Mouse (Mus musculus) CH12.LX (cell line): ENCODE results near the gene Zfp563. TPM values are rescaled to one million over a fixed set of nuclear protein-coding genes. Genes with fewer than 3 reads are reported as not detected.

Source experiments
- DNase-seq: peaks from one replicate; pipeline ENCODE4 v3.0.0-alpha.2; 2013; ENCODE audit errors: extremely low read depth
- H3K27ac ChIP-seq: 2 replicates; pipeline ENCODE4 v1.5.1; 2012; ENCODE audit warnings: low read depth, mild to moderate bottlenecking, control low read depth, moderate library complexity; ENCODE audit not compliant: insufficient read depth
- H3K27me3 ChIP-seq: replicated peaks from 2 replicates; pipeline ENCODE3; 2012; ENCODE audit warnings: inconsistent platforms
- H3K36me3 ChIP-seq, 2 experiments: replicated peaks in 1 of 2; 2 replicates each; pipeline versions ENCODE3 to v1.6.1; 2012; ENCODE audit warnings: inconsistent platforms in 1 of 2, low read length in 1 of 2, mild to moderate bottlenecking in 1 of 2, mixed read lengths in 1 of 2, moderate library complexity in 1 of 2; ENCODE audit not compliant: control insufficient read depth in 1 of 2, insufficient read depth in 1 of 2
- H3K4me1 ChIP-seq, 2 experiments: 2 replicates each; pipeline ENCODE4 v1.6.1; 2012; ENCODE audit warnings: inconsistent platforms in 1 of 2, moderate library complexity in 1 of 2; ENCODE audit not compliant: insufficient read depth in 2 of 2, control insufficient read depth in 1 of 2
- H3K4me2 ChIP-seq: 2 replicates; pipeline ENCODE4 v1.6.1; 2012; ENCODE audit warnings: low read depth, mild to moderate bottlenecking, control low read depth; ENCODE audit not compliant: poor library complexity, insufficient read depth, severe bottlenecking
- H3K4me3 ChIP-seq, 3 experiments: fragments of 150-350 bp in 1 of 3; sonication (generic) in 1 of 3; replicated peaks in 1 of 3; 2 replicates each; pipeline versions ENCODE3 to v1.5.1; 2011 to 2012; ENCODE audit warnings: low read depth in 2 of 3, low read length in 2 of 3, mild to moderate bottlenecking in 2 of 3, moderate library complexity in 2 of 3, control low read depth in 1 of 3, improper control_type of control experiment in 1 of 3, inconsistent platforms in 1 of 3, mixed read lengths in 1 of 3; ENCODE audit not compliant: poor library complexity in 1 of 3
- H3K79me2 ChIP-seq: replicated peaks from 2 replicates; pipeline ENCODE4 v1.6.1; 2012; ENCODE audit warnings: mild to moderate bottlenecking, moderate library complexity; ENCODE audit not compliant: control insufficient read depth, poor library complexity, insufficient read depth, severe bottlenecking; ENCODE audit errors: extremely low read depth
- H3K9ac ChIP-seq: 2 replicates; pipeline ENCODE4 v1.6.1; 2012; ENCODE audit warnings: low read depth, mild to moderate bottlenecking, control low read depth, moderate library complexity; ENCODE audit not compliant: insufficient read depth
- H3K9me3 ChIP-seq: replicated peaks from 2 replicates; pipeline ENCODE3; 2012; ENCODE audit warnings: low read length, inconsistent platforms, mixed read lengths
- BHLHE40 ChIP-seq: IDR thresholded peaks from 2 replicates; pipeline ENCODE4 v1.6.1; 2011; ENCODE audit warnings: mild to moderate bottlenecking, low read depth, low read length, improper control_type of control experiment
- CTCF ChIP-seq, 2 experiments: IDR thresholded peaks in 1 of 2; conservative IDR thresholded peaks in 1 of 2; 2 replicates each; pipeline ENCODE4 v1.5.1; 2011 to 2012; ENCODE audit warnings: low read depth in 2 of 2, low read length in 2 of 2, improper control_type of control experiment in 1 of 2, inconsistent platforms in 1 of 2, mild to moderate bottlenecking in 1 of 2, moderate library complexity in 1 of 2
- E2F4 ChIP-seq: IDR thresholded peaks from 2 replicates; pipeline ENCODE4 v1.6.1; 2011; ENCODE audit warnings: low read depth, low read length, improper control_type of control experiment; ENCODE audit not compliant: insufficient replicate concordance
- ELF1 ChIP-seq: IDR thresholded peaks from 2 replicates; pipeline ENCODE4 v1.6.1; 2014; ENCODE audit warnings: low read depth, mild to moderate bottlenecking, inconsistent platforms, low read length, improper control_type of control experiment
- GABPA ChIP-seq: IDR thresholded peaks from 2 replicates; pipeline ENCODE4 v1.6.1; 2012; ENCODE audit warnings: low read depth, low read length, improper control_type of control experiment, inconsistent platforms; ENCODE audit not compliant: insufficient replicate concordance
- HCFC1 ChIP-seq: IDR thresholded peaks from 2 replicates; pipeline ENCODE4 v1.6.1; 2012; ENCODE audit warnings: low read depth, mild to moderate bottlenecking, inconsistent platforms, low read length, improper control_type of control experiment
- IRF4 ChIP-seq: IDR thresholded peaks from 2 replicates; pipeline ENCODE4 v1.6.1; 2014; ENCODE audit warnings: low read depth, mild to moderate bottlenecking, inconsistent platforms, low read length, improper control_type of control experiment
- JUND ChIP-seq: conservative IDR thresholded peaks from 2 replicates; pipeline ENCODE4 v1.6.1; 2011; ENCODE audit warnings: low read depth, low read length, improper control_type of control experiment
- MAFK ChIP-seq: IDR thresholded peaks from 2 replicates; pipeline ENCODE4 v1.6.1; 2011; ENCODE audit warnings: low read length, improper control_type of control experiment; ENCODE audit not compliant: insufficient replicate concordance
- MAZ ChIP-seq: IDR thresholded peaks from 2 replicates; pipeline ENCODE4 v1.6.1; 2012; ENCODE audit warnings: low read depth, mild to moderate bottlenecking, inconsistent platforms, low read length, improper control_type of control experiment, moderate library complexity
- MEF2A ChIP-seq: IDR thresholded peaks from 2 replicates; pipeline ENCODE4 v1.6.1; 2014; ENCODE audit warnings: low read depth, mild to moderate bottlenecking, inconsistent platforms, low read length, improper control_type of control experiment, borderline replicate concordance
- MXI1 ChIP-seq: IDR thresholded peaks from 2 replicates; pipeline ENCODE4 v1.6.1; 2011; ENCODE audit warnings: mild to moderate bottlenecking, low read depth, low read length, improper control_type of control experiment
- PAX5 ChIP-seq: IDR thresholded peaks from 2 replicates; pipeline ENCODE4 v1.6.1; 2012; ENCODE audit warnings: low read length, inconsistent platforms, mixed read lengths
- POLR2AphosphoS2 ChIP-seq: IDR thresholded peaks from 2 replicates; pipeline ENCODE4 v1.6.1; 2011; ENCODE audit warnings: low read depth, low read length, improper control_type of control experiment
- RAD21 ChIP-seq: IDR thresholded peaks from 2 replicates; pipeline ENCODE4 v1.6.1; 2011; ENCODE audit warnings: low read depth, mild to moderate bottlenecking, low read length, improper control_type of control experiment, moderate library complexity
- RCOR1 ChIP-seq: conservative IDR thresholded peaks from 2 replicates; pipeline ENCODE4 v1.6.1; 2012; ENCODE audit warnings: low read depth, mild to moderate bottlenecking, inconsistent platforms, low read length, improper control_type of control experiment
- SMC3 ChIP-seq: IDR thresholded peaks from 2 replicates; pipeline ENCODE4 v1.6.1; 2011; ENCODE audit warnings: low read depth, low read length, improper control_type of control experiment
- TBP ChIP-seq: conservative IDR thresholded peaks from 2 replicates; pipeline ENCODE4 v1.6.1; 2011; ENCODE audit warnings: low read depth, low read length, improper control_type of control experiment
- TCF12 ChIP-seq: IDR thresholded peaks from 2 replicates; pipeline ENCODE4 v1.6.1; 2014; ENCODE audit warnings: low read depth, mild to moderate bottlenecking, inconsistent platforms, low read length, improper control_type of control experiment
- UBTF ChIP-seq: IDR thresholded peaks from 2 replicates; pipeline ENCODE4 v1.6.1; 2012; ENCODE audit warnings: low read depth, mild to moderate bottlenecking, inconsistent platforms, low read length, improper control_type of control experiment, moderate library complexity
- USF2 ChIP-seq: conservative IDR thresholded peaks from 2 replicates; pipeline ENCODE4 v1.6.1; 2011; ENCODE audit warnings: low read depth, low read length, improper control_type of control experiment
- ZMIZ1 ChIP-seq: IDR thresholded peaks from 2 replicates; pipeline ENCODE4 v1.6.1; 2012; ENCODE audit warnings: low read depth, mild to moderate bottlenecking, inconsistent platforms, low read length, improper control_type of control experiment
- ZNF384 ChIP-seq: IDR thresholded peaks from 2 replicates; pipeline ENCODE4 v1.6.1; 2012; ENCODE audit warnings: low read depth, low read length, improper control_type of control experiment, inconsistent platforms
- dilution Hi-C: fragments of 300-500 bp; cut with MboI; formaldehyde crosslinking; loops from 2 replicates; pipeline ENCODE4 v1.14.3; 2020; ENCODE audit warnings: low sequenced_read_pairs; ENCODE audit not compliant: extremely low pct_unique_long_range_greater_than_20kb, extremely low pct_ligation_motif_present
- in situ Hi-C: fragments of 300-500 bp; cut with MboI; formaldehyde crosslinking; loops from 3 replicates; pipeline ENCODE4 v1.14.3; 2019; ENCODE audit warnings: low sequenced_read_pairs, low pct_ligation_motif_present, low pct_unique_long_range_greater_than_20kb, mixed read lengths
- polyA plus RNA-seq: library from polyadenylated mRNA; unstranded; fragments of >175 nt; gene quantifications from 2 replicates; pipeline ENCODE4 v1.2.1, GENCODE M21; 2012; ENCODE audit warnings: low read depth; ENCODE audit not compliant: insufficient read length
- total RNA-seq, 2 experiments: library from RNA; depleted of rRNA; stranded (reverse); fragments of 300-350 nt in 1 of 2; fragments of >200 nt in 1 of 2; gene quantifications; 2 replicates each; pipeline ENCODE4 v1.2.3; 2012 to 2014

Zfp563 gene
- total and polyA plus RNA-seq, 3 experiments, result 1.9 to 4.1 (median 4.1) TPM

GRCm38 (mm10) chr17:33058791-33059190 is 30.3 kb upstream of the Zfp563 start:
- Histone ChIP-seq H3K4me2 (no peak overlapping the region), H3K4me1 (no peaks in the 10 kb centered on the region), H3K9ac (no peak overlapping the region)
- TF ChIP-seq RAD21 (peak; percentile 45), HCFC1 (no peak), CTCF (conservative IDR thresholded peaks at IDR 0.05 in 1 of 2, IDR thresholded peaks at IDR 0.05 in 1 of 2; ENCODE audit: low read depth in 2 of 2, low read length in 2 of 2) (peak in 1 of 2 experiments; percentile 52; a peak in 2 of 4 replicates)
- TF ChIP-seq, all 38 proteins: peak for 2
- H3K9me3 ChIP-seq, result no peaks in the 10 kb centered on the region
- peak; percentile 6 for DNase-seq
- H3K27me3 ChIP-seq, result peaks cover 2% of the 10 kb centered on the region
- H3K36me3 ChIP-seq, result no peaks in the 10 kb centered on the region
- dilution Hi-C loops, result no loop called here
- H3K4me3 ChIP-seq, result no peak overlapping the region
- H3K27ac ChIP-seq, result no peak overlapping the region
- no peaks in the 10 kb centered on the region for H3K79me2 ChIP-seq
- in situ Hi-C loops, result no loop called here

GRCm38 (mm10) chr17:33063001-33063400 is 26.1 kb upstream of the Zfp563 start:
- TF ChIP-seq HCFC1, result no peak
- TF ChIP-seq MAFK, result no peak
- no peak for TF ChIP-seq RCOR1
- no peak for TF ChIP-seq MAZ
- TF ChIP-seq TBP, result no peak
- no peak for TF ChIP-seq PAX5
- no peak for TF ChIP-seq E2F4
- TF ChIP-seq CTCF (conservative IDR thresholded peaks at IDR 0.05 in 1 of 2, IDR thresholded peaks at IDR 0.05 in 1 of 2; ENCODE audit: low read depth in 2 of 2, low read length in 2 of 2), result no peak
- no peak for TF ChIP-seq GABPA
- TF ChIP-seq JUND, result no peak
- no peak for TF ChIP-seq ZNF384
- Histone ChIP-seq H3K4me3 (no peak overlapping the region), H3K9me3 (no peaks in the 10 kb centered on the region), H3K27ac (no peak overlapping the region), H3K4me1 (no peaks in the 10 kb centered on the region), H3K27me3 (peaks cover 16% of the 10 kb centered on the region), H3K4me2 (no peak overlapping the region), H3K9ac (no peak overlapping the region), H3K79me2 (no peaks in the 10 kb centered on the region), H3K36me3 (no peaks in the 10 kb centered on the region)
- dilution Hi-C loops (no loop called here), in situ Hi-C loops (no loop called here)
- DNase-seq, result no peak

GRCm38 (mm10) chr17:33067958-33068357 is 21.2 kb upstream of the Zfp563 start, which contains the start of gene 4921501E09Rik:
TSS of gene 4921501E09Rik (minus strand) at chr17:33068058.
- H3K4me2 ChIP-seq, result no peak within 1 kb of the TSS
- no peaks in the 10 kb centered on the region for H3K4me1 ChIP-seq
- TF ChIP-seq JUND (no peak), HCFC1 (no peak), IRF4 (no peak), RAD21 (no peak), MAFK (no peak), ZMIZ1 (no peak), MAZ (no peak), ZNF384 (no peak), E2F4 (no peak), USF2 (no peak), SMC3 (no peak), TCF12 (no peak), MEF2A (no peak), PAX5 (no peak), POLR2AphosphoS2 (no peak), ELF1 (no peak), MXI1 (no peak), BHLHE40 (no peak), UBTF (no peak)
- TF ChIP-seq, all 38 proteins: peak for 0
- Histone ChIP-seq H3K27ac (no peak within 1 kb of the TSS), H3K9ac (no peak within 1 kb of the TSS), H3K79me2 (no peaks in the 10 kb centered on the region), H3K4me3 (no peak within 1 kb of the TSS), H3K36me3 (no peaks in the 10 kb centered on the region), H3K27me3 (peaks cover 13% of the 10 kb centered on the region), H3K9me3 (no peaks in the 10 kb centered on the region)
- DNase-seq, result no peak
- in situ Hi-C loops, result no loop called here
- dilution Hi-C loops, result no loop called here
